Mouse (Mus musculus) heart, embryonic 13.5 days (tissue): ENCODE measurements around the gene Snta1. TPM values are rescaled to one million over a fixed set of nuclear protein-coding genes. Genes with fewer than 3 reads are reported as not detected.
A peak's percentile ranks its signal among the peaks of the same experiment; 100 is the strongest.
"Not testable (repeated sequence)": the region's sequence is repeated elsewhere in the genome, so short reads cannot be mapped to it uniquely, and the experiment has no call there.

Experiments
- ATAC-seq: fragments of 200-750 bp; cut with Nextera tagmentation; 2 replicates; pipeline ENCODE4 v1.8.0; 2017; ENCODE audit warnings: moderate TSS enrichment; ENCODE audit not compliant: insufficient number of reproducible peaks, low FRiP score, low TSS enrichment; ENCODE audit errors: extremely low read depth
- H3K27ac ChIP-seq: fragments of 300-500 bp; sonication (generic); replicated peaks from 2 replicates; pipeline ENCODE4 v1.5.1; 2015; ENCODE audit warnings: moderate library complexity, mild to moderate bottlenecking, inconsistent platforms
- H3K27me3 ChIP-seq: fragments of 300-500 bp; sonication (generic); replicated peaks from 2 replicates; pipeline ENCODE4 v1.6.1; 2015; ENCODE audit warnings: mild to moderate bottlenecking, inconsistent platforms
- H3K36me3 ChIP-seq: fragments of 300-500 bp; sonication (generic); 2 replicates; pipeline ENCODE4 v1.6.1; 2015; ENCODE audit warnings: mild to moderate bottlenecking, inconsistent platforms
- H3K4me1 ChIP-seq: fragments of 300-500 bp; sonication (generic); 2 replicates; pipeline ENCODE4 v1.6.1; 2015; ENCODE audit warnings: inconsistent platforms
- H3K4me2 ChIP-seq: fragments of 300-500 bp; sonication (generic); 2 replicates; pipeline ENCODE4 v1.6.1; 2015; ENCODE audit warnings: inconsistent platforms, mild to moderate bottlenecking, moderate library complexity
- H3K4me3 ChIP-seq: fragments of 300-500 bp; sonication (generic); 2 replicates; pipeline ENCODE4 v1.5.1; 2015; ENCODE audit warnings: moderate library complexity, mild to moderate bottlenecking, inconsistent platforms
- H3K9ac ChIP-seq: fragments of 300-500 bp; sonication (generic); 2 replicates; pipeline ENCODE4 v1.6.1; 2015; ENCODE audit warnings: inconsistent platforms, mild to moderate bottlenecking, moderate library complexity
- H3K9me3 ChIP-seq: fragments of 300-500 bp; sonication (generic); 2 replicates; pipeline ENCODE4 v1.6.1; 2016; ENCODE audit warnings: inconsistent platforms
- WGBS: fragments of 180-500 bp; shearing (Covaris S2); methylation state at CpG from one replicate; pipeline ENCODE4 v1.1.7; 2015; ENCODE audit warnings: mixed read lengths; 5-methylcytosine and 5-hydroxymethylcytosine counted together
- polyA plus RNA-seq: library from polyadenylated mRNA; unstranded; fragments of >200 nt; fragmentation: Nextera tagmentation; extraction: Ambion mirVana; gene quantifications from 2 replicates; pipeline ENCODE4 v1.2.1, GENCODE M21; 2015

Snta1 gene
- polyA plus RNA-seq, 1 experiment from 2014 or later = 38.0 TPM

GRCm38 (mm10) chr2:154367510-154367909 lies 40.4 kb downstream of the Snta1 start:
- no peak overlapping the region for H3K4me3 ChIP-seq
- no peak overlapping the region for H3K9ac ChIP-seq
- WGBS = 85% methylated on average over 1 of the region's 1 CpGs
- H3K9me3 ChIP-seq = no peaks in the 10 kb centered on the region
- peaks cover 79% of the 10 kb centered on the region for H3K36me3 ChIP-seq
- H3K27me3 ChIP-seq = no peaks in the 10 kb centered on the region
- no peak overlapping the region for H3K27ac ChIP-seq
- H3K4me1 ChIP-seq = peaks cover 6% of the 10 kb centered on the region
- no peak for ATAC-seq
- H3K4me2 ChIP-seq = no peak overlapping the region

- Histone ChIP-seq H3K27ac (peak overlapping the region; percentile 69), H3K4me2 (peak overlapping the region; percentile 58), H3K4me3 (peak overlapping the region; percentile 50), H3K9ac (peak overlapping the region; percentile 75), H3K36me3 (peaks cover 42% of the 10 kb centered on the region)
- not testable (repeated sequence) for H3K27me3 ChIP-seq, ATAC-seq, H3K9me3 ChIP-seq, H3K4me1 ChIP-seq
- 66% methylated on average over 15 of the region's 19 CpGs for WGBS
Measured at GRCm38 (mm10) chr2:154354000-154354425, 53.9 kb downstream of the Snta1 start.

GRCm38 (mm10) chr2:154348152-154348551 lies 59.7 kb downstream of the Snta1 start:
- H3K4me3 ChIP-seq = no peak overlapping the region
- WGBS = 84% methylated on average over 3 of the region's 3 CpGs

GRCm38 (mm10) chr2:154339356-154339755 lies 68.5 kb downstream of the Snta1 start:
- Histone ChIP-seq H3K4me1 (no peaks in the 10 kb centered on the region), H3K9me3 (no peaks in the 10 kb centered on the region), H3K27ac (no peak overlapping the region), H3K36me3 (peaks cover 64% of the 10 kb centered on the region), H3K9ac (no peak overlapping the region), H3K4me2 (no peak overlapping the region), H3K27me3 (no peaks in the 10 kb centered on the region), H3K4me3 (no peak overlapping the region)
- no peak for ATAC-seq
- 63% methylated on average over 2 of the region's 2 CpGs for WGBS

More at GRCm38 (mm10) chr2:154348152-154348551, 59.7 kb downstream of the Snta1 start:
- no peak for ATAC-seq
- Histone ChIP-seq H3K27me3 (no peaks in the 10 kb centered on the region), H3K27ac (no peak overlapping the region), H3K9ac (no peak overlapping the region), H3K36me3 (peaks cover 78% of the 10 kb centered on the region), H3K4me2 (no peak overlapping the region), H3K9me3 (no peaks in the 10 kb centered on the region), H3K4me1 (no peaks in the 10 kb centered on the region)

GRCm38 (mm10) chr2:154338161-154338560 lies 69.7 kb downstream of the Snta1 start:
- Histone ChIP-seq H3K36me3 (peaks cover 63% of the 10 kb centered on the region), H3K4me1 (no peaks in the 10 kb centered on the region), H3K9ac (no peak overlapping the region), H3K4me3 (no peak overlapping the region), H3K9me3 (no peaks in the 10 kb centered on the region), H3K27me3 (no peaks in the 10 kb centered on the region), H3K27ac (no peak overlapping the region), H3K4me2 (no peak overlapping the region)
- ATAC-seq = no peak
- 60% methylated on average over 1 of the region's 1 CpGs for WGBS

- ATAC-seq = no peak
- H3K4me3 ChIP-seq = no peak overlapping the region
- H3K4me1 ChIP-seq = no peaks in the 10 kb centered on the region
- no peaks in the 10 kb centered on the region for H3K27me3 ChIP-seq
- H3K4me2 ChIP-seq = no peak overlapping the region
- H3K27ac ChIP-seq = no peak overlapping the region
- no peak overlapping the region for H3K9ac ChIP-seq
- WGBS = 79% methylated on average over 4 of the region's 4 CpGs
- no peaks in the 10 kb centered on the region for H3K9me3 ChIP-seq
- peaks cover 38% of the 10 kb centered on the region for H3K36me3 ChIP-seq
Measured at GRCm38 (mm10) chr2:154335572-154335971, 72.3 kb downstream of the Snta1 start.

GRCm38 (mm10) chr2:154326852-154327251 lies 81.0 kb downstream of the Snta1 start:
- ATAC-seq = no peak
- 70% methylated on average over 3 of the region's 3 CpGs for WGBS
- 0 out of 2 replicates have a peak, but pooled peaks cover 3% of the 10 kb centered on the region for H3K4me1 ChIP-seq
- no peak overlapping the region for H3K27ac ChIP-seq
- H3K27me3 ChIP-seq = no peaks in the 10 kb centered on the region
- H3K4me2 ChIP-seq = no peak overlapping the region
- H3K9ac ChIP-seq = no peak overlapping the region
- no peak overlapping the region for H3K4me3 ChIP-seq
- no peaks in the 10 kb centered on the region for H3K36me3 ChIP-seq
- no peaks in the 10 kb centered on the region for H3K9me3 ChIP-seq

Other genes with a start within 250 kb of the Snta1 start
- gene Bpifa5, start 245.5 kb downstream of the Snta1 start, polyA plus RNA-seq = not detected in 2 replicates
- 0.31 and 0.50 TPM in 2 replicates for gene Bpifb1, start 217.3 kb downstream of the Snta1 start, polyA plus RNA-seq
- gene Bpifb5, start 184.4 kb downstream of the Snta1 start, polyA plus RNA-seq = 0.25 and 0.37 TPM in 2 replicates
- gene Bpifb9a, start 150.2 kb downstream of the Snta1 start, polyA plus RNA-seq = not detected in 2 replicates
- gene Bpifb9b, start 100.9 kb downstream of the Snta1 start, polyA plus RNA-seq = 0.09 TPM in 1 of 2 replicates, not detected in the other
- 13.2 and 15.7 TPM in 2 replicates for gene Cdk5rap1, start 35.1 kb downstream of the Snta1 start, polyA plus RNA-seq
- 28.3 and 29.2 TPM in 2 replicates for gene Cbfa2t2, start 28.4 kb upstream of the Snta1 start, polyA plus RNA-seq
- gene 1700003F12Rik, start 139.0 kb upstream of the Snta1 start, polyA plus RNA-seq = 0.29 TPM in 1 of 2 replicates, not detected in the other
- gene Actl10, start 143.7 kb upstream of the Snta1 start, polyA plus RNA-seq = 0.09 TPM in 2 replicates
- 1.0 and 1.4 TPM in 2 replicates for gene Necab3, start 150.8 kb upstream of the Snta1 start, polyA plus RNA-seq
- 15.5 and 17.8 TPM in 2 replicates for gene E2f1, start 161.8 kb upstream of the Snta1 start, polyA plus RNA-seq
- 24.4 and 25.2 TPM in 2 replicates for gene Pxmp4, start 195.6 kb upstream of the Snta1 start, polyA plus RNA-seq
- gene Zfp341, start 205.2 kb upstream of the Snta1 start, polyA plus RNA-seq = 0.68 and 0.74 TPM in 2 replicates
- gene 4930519P11Rik, start 205.3 kb upstream of the Snta1 start, polyA plus RNA-seq = not detected in 2 replicates
- gene Chmp4b, start 243.6 kb upstream of the Snta1 start, polyA plus RNA-seq = 22.3 and 22.8 TPM in 2 replicates